Mouse (Mus musculus): ENCODE results near the gene D17H6S53E. TPM values are rescaled to one million over a fixed set of nuclear protein-coding genes. Genes with fewer than 3 reads are reported as not detected.

The D17H6S53E gene
- total RNA-seq (2023; ENCODE audit: inconsistent age) = 10.6 to 19.4 TPM (median 13.7 TPM) in 4 replicates

DNA sequence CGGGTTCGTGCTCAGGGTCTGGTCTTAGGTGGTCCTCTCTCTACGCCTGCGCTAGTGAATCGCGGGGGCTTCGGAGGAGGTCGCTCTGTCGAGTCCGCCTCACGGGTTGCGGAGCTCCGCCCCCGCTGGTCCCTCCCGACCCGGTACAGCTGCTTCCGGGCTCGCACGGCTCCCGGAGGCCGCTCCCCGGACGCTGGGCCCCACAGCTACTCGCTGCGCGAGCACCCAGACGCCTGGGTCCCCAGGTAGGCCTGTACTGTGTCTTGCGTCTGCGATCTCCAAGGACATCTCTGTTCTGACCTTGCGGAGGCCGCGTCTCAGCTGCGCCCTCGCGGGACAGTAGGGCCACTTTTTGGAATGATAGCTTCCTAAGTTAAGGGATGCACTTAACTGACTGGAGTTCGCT is at the start of gene D17H6S53E:
Gene D17H6S53E, plus strand, starts transcription at position 168 of the 406 bp plus-strand sequence.

DNA sequence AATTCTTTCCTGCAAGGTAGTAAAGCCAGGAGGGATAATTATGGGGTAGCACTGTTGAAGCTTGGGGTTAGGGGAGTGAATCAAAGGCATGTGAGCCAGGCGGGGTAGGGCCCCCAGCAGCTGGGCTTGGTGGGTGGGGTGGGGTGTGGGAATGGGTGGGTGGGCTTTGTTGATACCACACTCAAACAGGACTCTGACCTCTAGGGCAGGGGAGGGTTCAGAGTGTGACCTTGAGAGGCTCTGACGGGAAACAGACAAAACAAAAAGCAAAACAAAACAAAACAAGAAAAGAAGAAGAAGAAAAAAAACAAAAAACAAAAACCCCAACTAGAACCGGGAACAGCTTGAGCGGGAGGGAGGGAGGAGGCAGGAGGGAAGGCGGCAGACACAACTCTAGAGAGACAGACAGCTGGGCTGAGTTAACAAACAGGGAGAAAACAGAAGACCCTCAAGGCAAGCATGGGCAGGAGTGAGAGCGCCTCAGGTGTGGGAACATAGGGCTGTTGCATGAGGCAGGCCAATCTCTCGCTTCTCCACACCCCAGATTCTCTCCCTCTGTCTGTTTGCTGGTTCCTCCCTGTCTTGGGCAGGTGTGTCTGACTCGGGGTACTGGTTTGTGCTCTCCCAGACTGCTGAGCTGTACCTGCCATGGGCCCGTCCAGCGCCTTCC is 49.5 kb upstream of the D17H6S53E start, which contains the start of gene Ly6g6e:
Gene Ly6g6e, plus strand, starts transcription at position 396 of the 670 bp plus-strand sequence.

DNA sequence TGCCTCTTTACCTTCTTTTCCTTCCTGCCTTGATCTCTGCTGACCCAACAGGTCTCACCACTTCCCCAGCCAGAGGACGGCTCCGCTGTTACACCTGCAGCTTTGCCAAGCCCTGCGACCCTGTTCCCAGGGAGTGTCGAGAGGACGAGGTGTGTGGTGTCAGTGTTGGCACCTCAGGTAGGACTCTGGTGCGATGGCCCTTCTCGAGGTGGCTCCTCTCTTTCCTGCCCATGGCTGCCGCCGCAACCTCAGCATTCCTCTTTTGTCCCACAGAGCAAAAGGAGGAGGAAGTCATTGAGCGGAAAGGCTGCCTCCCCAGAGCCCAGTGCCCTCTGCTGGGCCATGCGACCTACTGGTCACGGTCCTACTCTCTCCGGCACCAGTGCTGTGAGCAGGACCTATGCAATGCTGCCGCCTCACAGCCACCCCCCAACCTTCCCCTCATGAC is 48.4 kb upstream of the D17H6S53E start, which contains the start of gene Ly6g6d:
Gene Ly6g6d, minus strand, starts transcription at position 280 of the 448 bp plus-strand sequence.

DNA sequence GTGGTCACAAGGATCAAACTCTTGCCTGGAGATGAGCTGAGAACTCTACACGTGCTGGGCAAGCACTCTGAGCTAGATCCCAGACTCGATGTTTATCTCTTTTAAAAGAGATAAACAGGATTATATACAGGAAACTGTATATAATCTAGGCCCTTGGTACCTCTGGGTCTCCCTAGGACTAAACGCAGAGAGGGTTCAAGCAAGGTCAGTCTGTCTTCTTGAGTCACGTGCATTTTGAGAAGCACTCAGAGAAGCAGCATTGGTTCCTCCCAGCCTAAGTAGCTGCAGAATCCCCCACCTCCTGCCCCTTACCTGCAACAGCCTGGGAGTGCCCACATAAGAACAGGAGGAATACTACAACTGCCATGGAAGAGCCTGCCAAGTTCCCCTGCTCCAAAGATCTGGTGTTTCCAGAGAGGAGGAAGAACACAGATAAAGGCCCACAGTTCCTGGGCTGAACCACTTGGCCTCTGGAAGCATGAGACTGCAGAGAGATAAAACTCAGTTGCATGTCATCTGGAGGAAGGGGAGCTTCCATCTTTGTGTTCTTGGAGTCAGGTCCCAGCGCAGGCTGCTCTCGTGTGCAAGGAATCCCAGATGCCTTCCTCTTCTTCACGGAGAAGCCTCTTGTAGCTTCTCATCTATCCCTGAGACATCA is 40.8 kb upstream of the D17H6S53E start, which contains the start of gene Ly6g6f:
Gene Ly6g6f, minus strand, starts transcription at position 403 of the 658 bp plus-strand sequence.

DNA sequence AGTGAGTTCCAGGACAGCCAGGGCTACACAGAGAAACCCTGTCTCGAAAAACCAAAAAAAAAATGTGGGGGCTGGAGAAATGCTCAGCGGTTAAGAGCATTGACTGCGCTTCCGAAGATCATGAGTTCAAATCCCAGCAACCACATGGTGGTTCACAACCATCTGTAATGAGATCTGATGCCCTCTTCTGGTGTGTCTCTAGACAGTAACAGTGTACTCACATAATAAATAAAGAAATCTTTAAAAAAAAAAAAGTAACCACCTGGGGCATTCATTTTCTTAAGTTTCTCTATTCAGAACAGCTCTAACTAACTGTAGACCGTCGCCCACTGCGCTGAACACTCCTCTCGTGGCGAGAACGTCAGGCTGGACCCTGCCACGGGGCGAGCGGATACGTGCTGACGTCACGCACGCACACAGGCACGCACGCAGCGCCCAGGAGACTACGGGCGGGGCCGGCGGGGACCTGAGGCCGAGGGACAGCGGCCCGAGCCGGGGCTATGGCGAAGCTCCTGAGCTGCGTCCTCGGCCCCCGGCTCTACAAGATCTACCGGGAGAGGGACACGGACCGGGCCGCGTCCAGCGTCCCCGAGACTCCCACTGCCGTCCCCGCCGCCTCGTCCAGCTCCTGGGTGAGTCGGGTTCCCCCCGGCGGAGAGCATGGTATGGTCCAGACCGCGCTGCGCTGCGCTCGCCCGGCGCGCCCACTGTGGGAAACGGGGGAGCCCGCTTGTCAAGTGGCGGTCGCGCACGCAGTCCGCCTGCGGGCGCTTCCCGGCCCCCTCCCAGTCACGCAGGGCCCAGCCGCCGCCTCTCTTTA is 37.1 kb upstream of the D17H6S53E start, which contains the start of gene Abhd16a:
Gene Abhd16a, plus strand, starts transcription at position 439 of the 820 bp plus-strand sequence.

DNA sequence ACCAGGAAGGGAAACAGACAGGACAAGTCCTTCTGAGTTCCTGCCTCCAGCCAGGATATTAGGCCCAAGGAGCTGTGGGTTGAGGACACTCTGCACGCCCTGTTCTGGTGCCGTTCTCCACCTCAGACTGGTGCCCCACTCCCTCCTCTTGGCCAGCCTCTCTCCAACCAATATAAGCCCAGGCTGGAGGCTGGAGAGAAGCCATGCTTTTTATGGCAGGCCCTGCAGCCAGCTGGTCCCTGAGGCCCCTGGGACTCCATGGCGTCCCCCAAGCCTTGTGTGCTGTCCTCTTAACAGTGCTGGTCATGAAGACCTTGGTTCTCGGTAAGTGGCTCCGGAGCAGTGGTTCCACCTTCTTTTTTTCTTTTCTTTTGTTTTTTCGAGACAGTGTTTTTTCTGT is 18.1 kb upstream of the D17H6S53E start, which contains the start of gene Ly6g5c:
Gene Ly6g5c, plus strand, starts transcription at position 183 of the 400 bp plus-strand sequence.

DNA sequence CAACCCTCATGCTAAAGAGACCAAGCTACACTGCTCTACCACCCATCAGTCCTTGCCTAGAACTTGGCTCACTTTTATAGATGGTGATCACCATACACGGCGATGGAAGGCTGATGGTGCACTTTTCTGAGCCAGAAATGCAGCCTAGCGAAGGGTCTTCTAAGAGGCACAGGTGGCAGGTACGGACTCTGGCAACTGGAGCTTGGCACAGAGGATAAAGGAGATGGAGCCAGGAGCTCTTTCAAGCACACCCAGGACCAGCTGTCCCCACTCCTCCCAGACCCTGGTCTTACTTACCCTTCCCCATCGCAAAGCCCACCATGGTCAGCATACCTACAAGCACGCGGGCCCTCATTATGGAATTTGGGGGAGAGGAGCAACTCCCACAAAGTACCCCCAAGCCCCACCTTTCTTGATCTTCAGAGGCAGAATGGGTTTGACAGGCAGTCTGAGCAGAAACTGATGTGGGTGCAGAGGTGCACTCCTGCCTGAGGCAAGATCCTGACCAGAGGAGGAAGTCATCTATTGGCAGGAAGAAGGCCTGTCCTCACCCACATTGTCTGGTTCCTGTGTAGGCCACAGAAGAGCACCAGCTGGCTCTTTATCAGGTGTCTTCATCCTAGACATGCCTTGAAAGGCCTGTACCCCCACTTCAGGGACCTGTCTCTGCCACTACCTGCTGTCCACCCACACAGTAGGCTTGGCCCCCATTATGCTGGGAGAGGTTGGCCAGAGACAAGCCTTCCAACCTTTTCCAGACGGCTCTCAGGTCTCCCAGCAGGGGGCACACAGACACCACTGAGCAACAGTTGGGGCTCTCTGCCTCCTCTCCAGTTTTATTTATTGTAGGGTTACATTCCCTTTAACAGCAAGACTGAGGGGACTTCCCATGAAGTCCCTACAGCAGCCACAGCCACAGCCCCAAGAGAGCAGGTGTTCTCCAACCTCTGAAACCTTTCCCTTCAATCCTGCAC is 10.8 kb upstream of the D17H6S53E start, which contains the start of gene Ly6g5b:
Gene Ly6g5b, minus strand, starts transcription at position 383 of the 974 bp plus-strand sequence.

DNA sequence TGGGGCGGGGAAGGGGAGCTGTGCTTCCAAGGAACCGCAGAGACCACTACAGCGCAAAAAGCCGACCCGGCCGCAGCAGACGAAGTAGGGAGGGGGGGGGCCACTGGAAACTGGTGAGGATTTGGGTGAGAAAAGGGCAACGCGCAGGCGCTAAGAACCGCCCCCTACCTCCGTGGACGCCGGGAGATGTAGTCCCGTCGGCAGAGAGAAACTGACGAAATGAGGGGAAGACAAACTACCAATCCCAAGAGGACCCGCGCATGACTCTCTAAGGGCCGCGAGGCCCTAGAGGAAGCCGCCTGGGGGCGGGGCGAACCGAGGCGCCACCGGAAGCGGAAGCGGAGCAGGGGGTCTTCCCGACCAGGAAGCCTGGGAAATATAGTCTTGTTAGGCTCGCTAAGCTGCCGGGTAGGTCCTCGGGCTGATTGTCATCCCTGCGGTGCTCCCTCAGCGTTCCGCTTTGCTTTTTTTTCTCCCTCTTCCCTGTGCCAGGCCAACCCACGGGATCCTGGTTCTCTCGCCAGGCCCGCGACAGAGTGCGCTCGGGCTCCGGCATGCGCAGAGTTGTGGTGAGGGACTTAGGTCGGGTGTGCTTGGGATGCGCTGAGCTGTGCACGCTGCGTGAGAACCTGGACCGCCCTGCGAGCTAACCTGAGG is 4.9 kb upstream of the D17H6S53E start, which contains the start of gene Gpank1:
Gene Gpank1, plus strand, starts transcription at position 313 of the 657 bp plus-strand sequence.

DNA sequence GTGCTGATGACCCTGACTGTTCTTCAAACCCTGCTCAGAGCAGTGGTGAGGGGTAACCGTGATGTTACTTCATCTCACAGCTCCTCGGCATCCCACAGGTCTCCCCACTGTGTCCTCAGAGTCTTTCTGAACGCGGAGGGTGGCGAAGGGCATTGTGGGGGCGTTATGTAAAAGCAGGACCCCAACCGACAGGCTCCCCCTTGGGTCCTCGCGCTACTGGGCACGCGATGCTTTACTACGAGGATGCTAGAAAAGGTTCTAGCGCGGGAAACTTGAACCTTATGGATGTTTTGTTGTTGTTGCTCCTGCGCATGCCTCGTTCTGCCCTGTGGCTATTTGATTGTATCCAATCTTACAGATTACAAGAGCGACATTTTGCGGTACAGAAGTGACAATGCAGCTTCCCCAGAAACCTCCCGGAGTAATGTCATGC is 4.3 kb upstream of the D17H6S53E start, which contains the start of gene Csnk2b:
Gene Csnk2b, minus strand, starts transcription at position 183 of the 433 bp plus-strand sequence.

DNA sequence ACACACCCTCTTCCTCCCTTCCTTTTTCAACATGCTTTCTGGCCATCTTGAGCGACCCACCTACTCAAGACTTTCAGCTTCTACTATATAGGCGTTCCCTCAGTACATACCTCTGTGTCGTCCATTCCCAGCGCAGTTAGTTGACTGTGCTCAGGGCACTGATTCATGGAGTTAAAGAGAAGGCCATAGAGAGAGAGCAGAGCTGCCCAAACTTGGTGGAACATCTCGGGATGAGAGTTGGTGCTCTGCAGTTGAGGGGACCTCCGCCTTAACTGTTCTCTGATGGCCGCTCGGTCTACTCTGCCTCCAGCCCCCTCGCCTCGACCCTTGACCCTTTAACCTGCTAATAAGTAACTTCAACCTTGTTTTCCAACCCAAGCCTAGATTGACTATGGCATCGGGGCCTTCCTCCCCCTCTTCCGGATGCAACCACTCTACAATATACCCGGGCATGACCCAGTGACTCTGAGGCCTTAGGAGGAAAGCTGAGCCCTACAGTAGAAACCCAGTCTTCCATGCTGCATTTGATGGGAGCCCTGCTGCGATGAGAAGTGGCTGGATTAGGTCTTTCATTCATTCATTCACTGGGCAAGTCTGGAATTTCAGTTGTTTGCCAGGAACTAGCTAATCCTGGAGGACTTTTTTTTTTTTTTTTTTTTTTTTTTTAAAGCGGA is 5.5 kb downstream of the D17H6S53E start, which contains the start of gene Apom:
Gene Apom, minus strand, starts transcription at position 551 of the 674 bp plus-strand sequence.

DNA sequence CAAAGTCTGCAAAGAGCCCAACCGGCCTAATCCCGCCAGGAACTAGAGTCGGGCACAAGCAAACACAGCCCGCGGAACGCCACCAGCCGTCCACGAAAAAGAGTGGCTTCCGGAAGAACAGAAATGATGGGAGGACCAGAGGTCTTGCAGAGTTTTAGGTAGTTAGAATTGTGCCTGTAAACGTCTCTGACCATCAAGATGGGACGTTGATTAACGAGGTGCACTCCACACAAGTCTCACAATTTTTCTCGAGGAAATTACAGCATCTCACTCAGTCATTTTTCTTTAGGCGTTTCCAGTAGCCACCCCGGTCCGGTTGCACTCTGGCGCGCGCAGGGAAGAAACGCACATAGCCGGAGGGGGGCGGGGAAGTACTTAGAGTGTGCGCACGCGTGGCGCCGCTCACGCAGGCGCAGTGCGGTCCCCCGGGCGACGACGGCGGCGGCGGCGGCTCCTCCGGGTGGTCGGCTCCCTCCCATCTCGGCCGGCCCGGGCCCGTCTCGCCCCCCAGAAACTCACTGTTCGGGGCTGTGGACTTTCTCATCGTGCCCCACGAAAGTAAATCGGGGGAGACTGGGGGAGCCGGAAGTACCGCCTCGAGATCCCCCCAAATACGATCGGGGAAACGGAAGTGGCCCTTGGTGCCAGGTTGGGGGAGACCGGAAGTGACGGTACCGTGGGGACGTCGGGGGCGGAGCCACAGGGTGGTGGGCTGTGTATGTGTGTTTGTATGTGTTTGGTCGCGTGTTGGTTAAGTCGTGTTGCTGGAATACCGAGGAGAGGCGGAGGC is 8.8 kb downstream of the D17H6S53E start, which contains the start of gene Bag6:
Gene Bag6, plus strand, starts transcription at position 378 of the 790 bp plus-strand sequence.

DNA sequence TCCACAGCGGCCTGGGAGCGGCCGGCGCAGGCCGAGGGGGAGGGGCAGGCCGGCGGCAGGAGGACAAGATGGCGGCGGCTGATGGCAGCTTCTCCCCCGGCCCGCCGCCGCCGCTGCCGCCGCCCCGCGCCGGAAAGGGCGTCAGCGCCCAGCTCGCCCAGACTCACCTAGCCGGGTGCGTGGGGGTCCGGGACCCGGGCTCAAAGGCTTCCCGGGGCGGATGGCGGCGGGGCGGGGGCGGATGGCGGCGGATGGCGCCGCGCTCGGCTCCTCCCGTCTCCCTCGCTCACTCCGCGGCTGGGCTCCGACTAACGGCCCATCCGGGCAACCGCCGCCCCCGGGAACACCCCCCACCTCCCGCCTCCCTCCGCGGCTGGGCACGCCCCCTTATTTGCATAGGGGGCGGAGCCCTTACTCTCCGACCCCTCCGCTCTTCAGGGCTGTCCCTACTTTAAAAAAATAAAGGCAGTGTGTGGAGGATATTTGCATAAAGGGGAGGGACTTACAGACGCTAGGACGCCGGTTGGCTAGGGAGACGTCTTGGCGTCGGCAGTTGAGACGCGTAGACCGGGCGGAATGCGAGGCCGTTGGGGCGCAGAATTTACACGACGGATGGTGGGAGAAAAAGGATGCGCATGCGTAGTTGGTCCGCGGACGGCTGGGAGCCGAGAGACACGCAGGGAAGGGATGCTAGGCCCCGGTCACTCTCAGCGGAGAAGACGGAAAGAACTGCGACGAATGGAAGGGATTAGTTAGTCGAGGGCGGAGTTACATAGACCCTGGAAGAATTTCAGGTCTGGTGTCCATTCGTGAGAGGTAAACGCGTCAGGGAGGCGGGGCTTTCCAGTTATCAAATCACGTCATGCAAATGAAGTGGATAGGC is 38.6 kb downstream of the D17H6S53E start, which contains the start of gene Prrc2a:
Gene Prrc2a, minus strand, starts transcription at position 330 of the 883 bp plus-strand sequence.

DNA sequence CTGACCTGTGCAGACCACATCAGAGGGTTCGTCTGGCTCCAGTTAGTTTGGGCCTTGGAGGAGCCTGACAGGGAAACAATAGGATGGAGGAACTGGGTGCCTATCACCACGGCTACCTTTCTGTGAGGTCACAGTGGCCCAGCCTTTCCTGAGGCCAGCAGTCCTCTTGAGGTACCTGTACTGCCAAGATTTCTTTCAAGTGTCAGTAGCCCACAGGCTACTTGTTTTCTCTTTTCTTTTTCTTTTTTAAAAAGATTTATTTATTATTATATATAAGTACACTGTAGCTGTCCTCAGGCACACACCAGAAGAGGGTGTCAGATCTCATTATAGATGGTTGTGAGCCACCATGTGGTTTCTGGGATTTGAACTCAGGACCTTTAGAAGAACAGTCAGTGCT is 49.8 kb downstream of the D17H6S53E start, which contains the start of gene Aif1:
Gene Aif1, minus strand, starts transcription at position 101 of the 400 bp plus-strand sequence.

